In the genomic region with DNA sequence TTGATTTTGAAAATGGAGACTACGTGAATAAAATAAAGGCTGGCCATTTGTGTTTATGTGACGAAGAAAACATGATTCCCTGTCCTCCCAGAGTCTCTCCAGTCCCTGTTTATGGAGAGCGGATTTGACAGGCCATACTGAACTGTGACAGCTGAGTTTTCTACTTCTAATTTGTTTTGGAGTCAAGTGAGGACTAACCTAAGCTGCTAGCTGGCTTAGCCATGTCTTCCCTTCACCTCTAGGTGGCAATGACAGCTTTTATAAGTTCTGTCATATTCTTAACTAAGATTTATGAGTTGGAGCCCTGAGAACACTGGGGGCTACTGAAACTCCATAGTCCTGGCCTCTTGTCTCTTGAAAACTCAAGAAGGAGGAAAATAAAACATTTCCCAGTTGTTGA, we compare ENCODE assay signal across 11 mouse cellular contexts. TPM values are rescaled to one million over a fixed set of nuclear protein-coding genes. Genes with fewer than 3 reads are reported as not detected.
DNase-seq lines count a peak whose midpoint lies in the region; ATAC-seq and TF ChIP-seq lines count a peak whose summit lies in the region.
"Had no signal": no experiment of that assay in that cellular context is flagged by ENCODE, and none has a peak within 500 bp of the region (broad histone marks: within the 10 kb centered on the region; RNA-seq: fewer than 3 reads in every experiment).

No protein-coding gene starts in this region.

- H3K9me3 ChIP-seq in heart, embryonic 10.5 days, result no peaks in the 10 kb centered on the region
- no peaks in the 10 kb centered on the region for H3K9me3 ChIP-seq in lung, embryonic 15.5 days
- H3K9me3 ChIP-seq: limb, embryonic 13.5 days; neural tube, embryonic 13.5 days had no signal

- no peak for TF ChIP-seq POLR2A in heart, adult 2 months (IDR thresholded peaks at IDR 0.05; ENCODE audit: insufficient read depth, low read depth, low read length)

- H3K4me3 ChIP-seq in heart, adult 2 months, result no peak overlapping the region
- no peak overlapping the region for H3K4me3 ChIP-seq in heart, embryonic 10.5 days
- H3K4me3 ChIP-seq in lung, embryonic 15.5 days, result no peak overlapping the region
- H3K4me3 ChIP-seq: limb, embryonic 13.5 days; neural tube, embryonic 13.5 days had no signal

- no peaks in the 10 kb centered on the region for H3K79me2 ChIP-seq in heart, adult 2 months (replicated peaks; ENCODE audit: control insufficient read depth, insufficient read depth, low read length)

- TF ChIP-seq CTCF in heart, adult 2 months (IDR thresholded peaks at IDR 0.05), result peak; percentile 78

- WGBS in heart, adult 2 months, result 83% methylated on average over 3 of the region's 3 CpGs
- 86% methylated on average over 3 of the region's 3 CpGs for WGBS in heart, embryonic 10.5 days
- WGBS in lung, embryonic 15.5 days, result 75% methylated on average over 3 of the region's 3 CpGs

- H3K27ac ChIP-seq in heart, adult 2 months, result no peak overlapping the region
- H3K27ac ChIP-seq in heart, embryonic 10.5 days, result no peak overlapping the region
- H3K27ac ChIP-seq in lung, embryonic 15.5 days, result peak overlapping the region; percentile 53; the same call in 1 of the 2 replicates
- H3K27ac ChIP-seq: limb, embryonic 13.5 days; neural tube, embryonic 13.5 days had no signal

- no peak overlapping the region for H3K9ac ChIP-seq in heart, adult 2 months (ENCODE audit: low read depth, low read length)
- no peak overlapping the region for H3K9ac ChIP-seq in lung, embryonic 15.5 days
- H3K9ac ChIP-seq: limb, embryonic 13.5 days; neural tube, embryonic 13.5 days had no signal

- H3K4me1 ChIP-seq in heart, adult 2 months (ENCODE audit: control insufficient read depth, insufficient read depth, low read length), result no peaks in the 10 kb centered on the region
- H3K4me1 ChIP-seq in heart, embryonic 10.5 days, result peaks cover 16% of the 10 kb centered on the region
- H3K4me1 ChIP-seq in lung, embryonic 15.5 days, result peaks cover 25% of the 10 kb centered on the region

- H3K27me3 ChIP-seq in heart, adult 2 months (ENCODE audit: control insufficient read depth, insufficient read depth, low read length), result no peaks in the 10 kb centered on the region
- H3K27me3 ChIP-seq in heart, embryonic 10.5 days (ENCODE audit: insufficient read depth, poor library complexity, severe bottlenecking), result no peaks in the 10 kb centered on the region
- no peaks in the 10 kb centered on the region for H3K27me3 ChIP-seq in lung, embryonic 15.5 days
- H3K27me3 ChIP-seq: limb, embryonic 13.5 days; neural tube, embryonic 13.5 days had no signal

- no peak overlapping the region for H3K4me2 ChIP-seq in lung, embryonic 15.5 days
- H3K4me2 ChIP-seq: limb, embryonic 13.5 days; neural tube, embryonic 13.5 days had no signal

- no peak for ATAC-seq in lung, embryonic 15.5 days (ENCODE audit: borderline replicate concordance, extremely low read depth, low FRiP score, low TSS enrichment)

- no peaks in the 10 kb centered on the region for H3K36me3 ChIP-seq in heart, adult 2 months (ENCODE audit: control insufficient read depth, insufficient read depth, low read length)
- H3K36me3 ChIP-seq in heart, embryonic 10.5 days, result peaks cover 13% of the 10 kb centered on the region; the same call in 1 of the 2 replicates
- H3K36me3 ChIP-seq in lung, embryonic 15.5 days, result no peaks in the 10 kb centered on the region; the same call in 1 of the 2 replicates
- H3K36me3 ChIP-seq: neural tube, embryonic 13.5 days had no signal

- no peak for TF ChIP-seq EP300 in heart, adult 2 months (IDR thresholded peaks at IDR 0.05; ENCODE audit: insufficient read depth, low read depth, low read length)

- no peak for DNase-seq in heart, adult 2 months
- DNase-seq in heart, embryonic 10.5 days (ENCODE audit: low spot score), result no peak
- no peak for DNase-seq in lung, postnatal 14 days
- DNase-seq in brain, adult 2 months (ENCODE audit: low read depth, low spot score), result peak; percentile 77
- DNase-seq in retina, postnatal 7 days (ENCODE audit: low read depth, low spot score), result peak; percentile 39
- DNase-seq in adrenal gland, adult 8-10 months, result no peak
- DNase-seq in adrenal gland, postnatal 10 days, result no peak
- DNase-seq: thymus, postnatal 25 days had no signal

- intact Hi-C loops in heart, adult 2 months (cut with DNase I), result no loop called here

RNA-seq across cellular contexts. Expression of gene Ttll5, which starts 41.1 kb away (rescaled TPM):
- 10 to 100 TPM; 11.4 to 14.2 TPM for total RNA-seq in heart, adult 2 months (2021)
- polyA plus RNA-seq in heart, adult 2 months (2012; rRNA removed), result 10.1 and 10.5 TPM in 2 replicates
- 14.9 and 18.1 TPM in 2 replicates for polyA plus RNA-seq in heart, embryonic 10.5 days (2016; fragmentation: Nextera tagmentation; extraction: Ambion mirVana)
- 13.6 and 13.9 TPM in 2 replicates for polyA plus RNA-seq in lung, embryonic 15.5 days (2015; fragmentation: Nextera tagmentation; extraction: Ambion mirVana)
- total RNA-seq in adrenal gland, adult 8-10 months (2022), result 10 to 100 TPM; 22.2 to 36.7 (median 27.8) TPM
- 10 to 100 TPM; 13.1 to 24.7 TPM for total RNA-seq in adrenal gland, postnatal 10 days (2021)

RNA-seq across cellular contexts. Expression of gene Erg28, which starts 41.2 kb away (rescaled TPM):
- 1 to 10 TPM; 6.2 to 6.8 TPM for total RNA-seq in heart, adult 2 months (2021)
- polyA plus RNA-seq in heart, adult 2 months (2012; rRNA removed), result 9.3 and 12.4 TPM in 2 replicates
- polyA plus RNA-seq in heart, embryonic 10.5 days (2016; fragmentation: Nextera tagmentation; extraction: Ambion mirVana), result 109 and 114 TPM in 2 replicates
- 111 and 114 TPM in 2 replicates for polyA plus RNA-seq in lung, embryonic 15.5 days (2015; fragmentation: Nextera tagmentation; extraction: Ambion mirVana)
- 10 to 100 TPM; 34.9 to 54.8 (median 47.3) TPM for total RNA-seq in adrenal gland, adult 8-10 months (2022)
- 10 to 100 TPM; 31.6 to 34.4 TPM for total RNA-seq in adrenal gland, postnatal 10 days (2021)

Comparison
In these comparisons a context has a peak if more than half of its experiments do, and no peak if none do; other contexts are left out.
1. DNase-seq: peak in brain, adult 2 months (single experiment) and retina, postnatal 7 days (single experiment); none in heart, adult 2 months (0 of 2), heart, embryonic 10.5 days (single experiment), lung, postnatal 14 days (single experiment), adrenal gland, adult 8-10 months (single experiment) and adrenal gland, postnatal 10 days (single experiment).
2. RNA of gene Erg28, which starts 41.2 kb away (total RNA-seq): 34.9 to 54.8 TPM in adrenal gland, adult 8-10 months and 31.6 to 34.4 TPM in adrenal gland, postnatal 10 days; 6.2 to 6.8 TPM in heart, adult 2 months; every median in the first group is over 4 times any median in the second.